Mouse (Mus musculus): ENCODE results near the gene Vil1. TPM values are rescaled to one million over a fixed set of nuclear protein-coding genes. Genes with fewer than 3 reads are reported as not detected.

The Vil1 gene
- polyA plus RNA-seq, 2 experiments from 2014 or later, result 0.23 to 0.33 TPM

DNA sequence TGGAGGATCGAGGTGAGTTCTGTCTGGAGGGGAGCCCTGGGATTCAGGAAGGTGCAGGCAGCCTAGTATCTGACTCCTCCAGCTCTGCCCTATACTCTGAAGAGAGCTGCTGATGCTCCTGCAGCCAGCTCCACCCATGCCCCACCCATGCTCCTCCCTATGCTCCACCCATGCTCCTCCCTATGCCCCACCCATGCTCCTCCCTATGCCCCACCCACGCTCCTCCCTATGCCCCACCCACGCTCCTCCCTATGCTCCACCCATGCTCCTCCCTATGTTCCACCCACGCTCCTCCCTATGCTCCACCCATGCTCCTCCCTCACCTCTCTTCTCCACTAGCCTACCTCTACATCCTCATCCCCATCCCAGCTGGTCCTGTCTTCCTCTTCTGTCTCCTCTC, 6.0 kb downstream of the Vil1 start:
- ATAC-seq, result no peak

DNA sequence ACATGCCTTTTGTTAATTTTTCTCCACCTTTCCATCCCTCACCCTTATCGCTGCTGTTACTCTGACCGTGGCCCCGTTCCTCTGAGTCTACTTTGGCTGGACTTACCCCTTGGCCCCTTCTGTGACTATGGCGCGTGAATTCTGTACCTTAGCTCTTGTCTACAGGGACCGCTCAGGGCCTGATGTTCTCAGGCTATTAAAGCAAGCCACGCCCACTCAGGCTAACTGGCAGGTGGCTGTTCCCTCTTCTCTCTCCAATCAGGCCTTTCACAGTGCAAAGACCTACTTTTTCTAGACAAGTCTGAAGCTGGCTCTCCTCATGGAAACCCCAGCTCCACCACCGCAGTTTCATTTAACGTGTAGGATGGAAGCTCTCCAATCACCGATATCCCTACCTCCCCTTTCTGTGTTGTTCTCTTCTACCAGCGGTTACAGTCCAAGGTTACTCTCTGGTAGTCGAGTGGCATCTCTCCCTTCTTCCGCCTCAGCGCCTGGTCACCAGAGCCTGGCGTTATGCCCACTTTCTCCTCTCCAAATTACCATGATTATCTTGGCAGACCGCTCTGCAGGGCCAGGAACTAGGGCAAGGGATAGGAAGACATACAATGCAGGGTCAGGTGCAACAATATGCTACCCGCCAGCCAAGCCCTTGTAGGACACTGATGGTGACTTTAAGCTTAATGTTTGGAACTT, 9.7 kb downstream of the Vil1 start:
- ATAC-seq, result no peak

DNA sequence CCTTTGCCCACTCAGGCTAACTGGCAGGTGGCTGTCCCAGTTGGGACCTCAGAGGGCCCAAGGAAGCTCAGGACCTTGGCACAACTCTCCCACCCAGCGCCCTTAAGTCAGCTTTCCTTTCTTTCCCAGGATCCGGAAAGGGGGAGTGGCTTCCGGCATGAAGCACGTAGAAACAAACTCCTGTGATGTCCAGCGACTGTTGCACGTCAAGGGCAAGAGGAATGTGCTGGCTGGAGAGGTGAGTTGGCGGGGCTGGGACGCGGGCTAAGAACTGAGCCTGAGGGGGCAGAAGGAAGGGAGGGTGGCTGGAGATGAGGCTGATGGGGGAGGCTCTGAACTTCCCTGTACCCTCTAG, 10.2 kb downstream of the Vil1 start:
- no peak for ATAC-seq

DNA sequence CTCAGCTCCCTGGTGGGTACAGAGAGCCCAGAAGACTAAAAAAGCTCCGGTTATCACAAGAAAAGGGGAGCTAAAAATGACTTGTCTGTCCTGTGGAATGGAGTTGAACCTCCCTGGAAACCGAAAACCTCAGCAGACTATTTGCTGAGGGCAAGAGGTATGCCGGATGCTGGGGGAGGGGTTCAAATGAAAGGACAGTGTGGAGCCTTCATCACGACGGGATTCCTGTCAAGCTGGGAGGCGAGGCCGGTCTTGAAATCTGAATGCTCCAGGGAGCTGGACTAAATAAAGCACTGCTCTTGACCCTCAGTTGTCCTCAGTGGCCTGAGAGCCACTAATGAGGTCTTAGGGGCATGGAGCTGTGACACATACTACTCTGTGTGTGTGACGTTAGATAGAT, 14.0 kb downstream of the Vil1 start:
- ATAC-seq, result no peak

DNA sequence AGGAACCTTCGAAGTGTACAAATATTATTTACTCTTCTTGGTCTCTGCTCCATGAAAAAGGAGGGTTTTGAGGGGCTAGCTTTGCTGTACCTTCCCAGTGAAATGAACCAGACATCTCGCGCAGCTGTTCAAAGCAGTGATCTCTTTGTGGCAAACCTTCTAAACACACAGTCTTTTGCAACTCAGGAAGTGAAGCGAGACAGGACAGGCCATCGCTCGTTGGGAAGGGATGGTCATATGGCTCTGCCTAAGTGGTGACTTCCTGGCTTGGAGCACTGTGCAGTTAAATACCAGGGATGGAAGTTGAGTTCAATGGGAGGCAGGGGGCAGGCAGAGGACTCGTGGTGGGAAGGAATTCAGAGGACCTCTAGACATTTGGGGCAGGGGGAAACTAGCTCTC, 16.7 kb downstream of the Vil1 start:
- no peak for ATAC-seq

DNA sequence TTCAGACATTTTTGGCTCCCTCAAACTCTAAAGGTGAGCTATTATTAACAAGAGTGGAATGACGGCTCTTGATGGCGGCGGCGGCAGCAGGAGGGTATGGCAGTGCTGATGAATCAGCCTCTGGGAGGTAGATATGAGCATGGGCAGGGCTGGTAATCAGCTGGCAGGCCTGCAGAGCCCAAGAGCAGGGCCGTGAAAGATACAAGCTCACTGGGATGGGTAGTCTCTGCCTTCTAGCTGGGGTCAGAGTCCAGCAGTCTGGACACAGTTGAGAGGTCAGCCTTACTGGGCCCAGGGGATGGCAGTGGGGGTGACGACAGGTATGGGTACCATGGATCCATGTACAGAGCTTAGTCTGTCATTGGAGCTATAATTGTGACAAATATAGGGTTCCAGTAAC, 24.0 kb downstream of the Vil1 start:
- ATAC-seq, result no peak

DNA sequence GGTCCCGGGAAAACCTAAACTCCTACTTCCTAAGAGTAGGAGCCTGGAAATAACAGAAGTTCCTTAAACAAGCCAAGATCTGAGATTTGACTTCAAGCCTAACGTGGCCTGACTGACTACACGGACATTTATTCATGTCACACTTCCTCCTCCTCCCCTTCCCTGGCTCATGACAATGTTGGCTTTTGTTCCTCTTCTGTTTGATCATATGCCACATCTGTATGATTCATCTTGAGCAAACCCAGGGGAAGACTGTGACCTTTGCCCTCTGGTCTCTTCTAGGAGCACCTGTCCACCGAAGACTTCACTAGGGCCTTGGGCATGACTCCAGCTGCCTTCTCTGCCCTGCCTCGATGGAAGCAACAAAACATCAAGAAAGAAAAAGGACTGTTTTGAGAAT, 25.4 kb downstream of the Vil1 start:
- no peak for ATAC-seq

DNA sequence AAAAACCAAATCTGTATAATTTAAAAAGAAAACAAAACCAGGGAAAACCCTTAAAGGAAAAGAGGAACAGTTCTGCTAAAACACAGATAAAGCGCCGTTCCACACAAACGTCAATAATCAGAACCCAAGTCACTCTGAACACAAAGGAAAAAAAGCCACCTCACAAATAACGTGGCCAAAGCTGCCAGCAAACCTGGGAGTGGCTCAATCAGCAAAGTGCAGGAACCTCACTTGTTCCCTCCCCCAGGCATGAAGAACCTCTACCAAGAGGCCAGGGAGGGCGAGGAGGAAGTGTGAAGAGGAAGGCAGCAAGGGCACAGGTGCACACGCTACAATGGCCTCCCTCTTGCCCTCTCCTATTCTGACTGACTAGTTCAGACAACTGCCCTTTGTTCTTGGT, 26.4 kb downstream of the Vil1 start:
- ATAC-seq, result no peak

DNA sequence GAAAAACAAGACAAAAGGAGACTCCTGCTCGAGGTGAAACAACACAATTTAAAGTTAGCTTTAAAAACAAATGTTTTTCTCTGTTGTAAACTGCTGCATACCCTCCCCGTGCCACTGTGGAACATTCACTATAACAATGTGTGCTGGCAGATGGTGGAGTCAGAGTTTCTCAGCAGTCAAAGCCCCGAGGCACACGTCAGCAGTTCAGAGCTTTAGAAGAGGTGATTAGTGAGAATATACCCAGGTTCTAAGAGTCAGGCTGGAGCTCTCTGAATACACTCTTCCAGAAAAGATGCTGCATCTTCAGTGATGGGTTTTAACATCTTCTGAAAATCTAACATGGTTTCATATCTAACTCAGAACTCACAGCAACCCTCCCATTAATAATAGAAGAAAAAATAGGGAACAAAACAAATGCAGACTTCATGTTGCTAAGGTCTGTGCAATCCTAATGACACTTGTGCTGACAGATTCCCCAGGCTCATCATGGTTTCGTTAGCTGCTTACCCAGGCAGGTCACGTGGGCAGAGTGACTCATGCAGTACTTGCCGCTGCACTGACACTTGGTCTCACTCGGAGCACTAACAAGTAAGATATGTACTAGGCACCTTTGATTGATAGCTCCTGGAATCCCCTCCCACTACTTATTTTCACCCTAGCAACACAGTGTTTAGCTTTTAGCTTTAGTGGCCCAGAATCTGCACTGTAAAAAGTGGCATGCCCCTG, 28.7 kb downstream of the Vil1 start:
- ATAC-seq, result peak; percentile 86

DNA sequence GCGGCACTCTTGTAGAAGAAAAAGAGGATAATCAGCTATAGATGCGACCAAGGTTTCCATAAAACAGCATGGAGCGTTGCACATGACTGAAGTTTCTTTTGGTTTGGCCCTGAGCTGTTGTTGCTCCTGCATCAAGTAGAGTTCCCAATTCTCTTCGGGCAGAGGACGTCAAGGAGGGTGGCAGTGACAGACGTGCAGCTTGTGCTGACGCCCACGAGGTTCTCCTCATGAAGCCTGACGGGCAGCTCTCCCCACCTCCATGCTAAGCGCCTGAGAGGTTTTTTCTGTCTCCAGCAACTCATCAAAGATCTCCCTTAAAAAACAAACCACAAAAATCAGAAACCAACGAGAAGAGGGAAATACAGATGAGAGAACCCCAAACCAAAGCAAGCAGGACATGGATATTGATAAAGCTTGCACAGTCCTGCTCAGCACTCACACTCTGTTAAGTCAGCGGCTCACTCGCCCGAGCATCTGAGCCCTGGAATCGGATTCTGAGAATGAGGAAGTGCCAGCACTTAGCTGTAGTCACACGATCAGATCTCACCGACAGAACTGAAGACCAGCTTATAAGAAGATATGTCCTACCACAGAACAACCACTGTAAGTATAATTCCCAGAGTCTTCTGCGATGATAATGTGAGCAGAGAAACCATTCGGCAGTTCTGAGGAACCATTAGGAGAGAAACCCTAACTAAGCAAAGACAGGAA, 30.1 kb downstream of the Vil1 start:
- no peak for ATAC-seq

DNA sequence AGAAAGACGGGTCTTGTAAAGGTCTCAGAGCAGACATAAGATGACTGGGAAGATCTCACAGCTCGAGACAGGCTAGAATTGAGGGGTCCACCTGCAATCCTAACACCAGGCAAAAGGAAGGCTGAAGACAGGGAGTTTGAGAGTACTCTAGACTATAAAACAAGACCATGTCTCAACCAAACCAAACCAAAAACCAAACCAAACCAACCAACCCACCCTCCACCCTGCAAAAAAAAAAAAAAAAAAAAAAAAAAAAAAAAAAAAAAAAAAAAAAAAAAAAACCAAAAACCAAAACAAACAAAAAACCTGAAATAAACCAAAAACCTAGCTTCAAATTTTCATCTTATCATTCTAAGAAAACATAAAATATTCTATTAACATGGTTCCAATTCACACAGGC, 35.4 kb downstream of the Vil1 start:
- no peak for ATAC-seq

DNA sequence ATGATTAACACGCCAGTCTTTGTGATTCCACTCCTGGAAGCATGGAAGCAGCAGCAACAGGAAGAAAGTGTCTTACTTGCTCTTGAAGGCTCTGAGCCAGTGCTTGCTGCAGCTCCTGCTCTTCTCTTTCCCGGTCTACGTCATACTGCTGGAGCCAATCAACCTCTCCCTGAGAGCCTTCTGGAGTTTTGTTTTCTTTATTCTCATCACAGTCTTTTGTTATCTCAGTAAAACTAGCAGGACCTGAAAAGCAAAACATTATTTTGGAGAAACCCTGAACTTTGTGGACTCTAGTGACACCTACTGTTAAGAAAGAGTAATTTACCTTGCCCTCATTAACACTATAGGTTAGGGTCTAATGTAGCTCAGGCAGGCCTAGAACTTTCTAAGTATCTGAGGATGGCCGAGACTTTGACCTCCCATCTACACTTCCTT, 43.5 kb downstream of the Vil1 start:
- ATAC-seq, result peak; percentile 77

DNA sequence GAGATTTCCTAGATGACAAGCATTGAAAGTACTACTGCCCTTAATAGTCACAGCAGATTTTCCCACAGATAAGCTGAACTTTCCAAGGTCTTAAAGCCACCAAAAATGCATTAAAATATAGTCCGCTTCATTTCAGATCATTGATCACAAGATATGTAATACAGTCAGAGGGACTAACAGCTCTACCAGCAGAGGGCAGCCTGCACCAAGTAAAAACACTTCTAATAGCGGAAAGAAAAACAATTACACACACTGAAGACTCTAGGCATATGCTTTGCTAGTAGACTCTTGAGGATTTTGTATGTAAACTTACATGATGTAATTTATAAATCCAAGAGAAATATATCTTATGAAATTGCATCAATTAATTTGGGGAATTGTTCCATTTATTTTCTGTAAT, 51.1 kb downstream of the Vil1 start:
- peak; percentile 51 for ATAC-seq

Other genes with a start within 250 kb of the Vil1 start
- not detected for gene Cxcr1, start 214.7 kb upstream of the Vil1 start, polyA plus RNA-seq (2017; shearing (Covaris generic))
- gene Arpc2, start 173.3 kb upstream of the Vil1 start, polyA plus RNA-seq (2017; shearing (Covaris generic)), result 100 to 1,000 TPM; 614 to 635 TPM
- 1 to 10 TPM in 1 of 2 experiments, not detected in 1; 1.1 TPM for gene Gpbar1, start 130.8 kb upstream of the Vil1 start, polyA plus RNA-seq (2017; shearing (Covaris generic))
- 100 to 1,000 TPM; 205 to 288 TPM for gene Aamp, start 124.6 kb upstream of the Vil1 start, polyA plus RNA-seq (2017; shearing (Covaris generic))
- gene Pnkd, start 124.4 kb upstream of the Vil1 start, polyA plus RNA-seq (2017; shearing (Covaris generic)), result 10 to 100 TPM; 78.8 to 83.8 TPM
- 10 to 100 TPM; 16.7 to 27.5 TPM for gene Tmbim1, start 103.8 kb upstream of the Vil1 start, polyA plus RNA-seq (2017; shearing (Covaris generic))
- gene Catip, start 47.3 kb upstream of the Vil1 start, polyA plus RNA-seq (2017; shearing (Covaris generic)), result under 1 TPM in 1 of 2 experiments, not detected in 1; 0.29 TPM
- 1 to 10 TPM in 1 of 2 experiments, under 1 TPM in 1; 0.78 to 4.0 TPM for gene Slc11a1, start 34.2 kb upstream of the Vil1 start, polyA plus RNA-seq (2017; shearing (Covaris generic))
- 10 to 100 TPM; 39.8 to 48.3 TPM for gene Ctdsp1, start 17.9 kb upstream of the Vil1 start, polyA plus RNA-seq (2017; shearing (Covaris generic))
- 10 to 100 TPM; 46.3 to 48.5 TPM for gene Cnot9, start 96.7 kb downstream of the Vil1 start, polyA plus RNA-seq (2017; shearing (Covaris generic))
- gene Plcd4, start 133.5 kb downstream of the Vil1 start, polyA plus RNA-seq (2017; shearing (Covaris generic)), result 1 to 10 TPM; 1.7 to 2.2 TPM
- 10 to 100 TPM; 30.4 to 38.5 TPM for gene Usp37, start 134.9 kb downstream of the Vil1 start, polyA plus RNA-seq (2017; shearing (Covaris generic))
- gene Zfp142, start 178.9 kb downstream of the Vil1 start, polyA plus RNA-seq (2017; shearing (Covaris generic)), result 10 to 100 TPM in 1 of 2 experiments, 1 to 10 TPM in 1; 7.2 to 16.2 TPM
- 10 to 100 TPM; 16.0 to 18.4 TPM for gene Bcs1l, start 178.9 kb downstream of the Vil1 start, polyA plus RNA-seq (2017; shearing (Covaris generic))
- 10 to 100 TPM; 19.7 to 31.9 TPM for gene Rnf25, start 192.0 kb downstream of the Vil1 start, polyA plus RNA-seq (2017; shearing (Covaris generic))
- gene Stk36, start 192.1 kb downstream of the Vil1 start, polyA plus RNA-seq (2017; shearing (Covaris generic)), result not detected

All from CD4-positive, CD25-positive, alpha-beta regulatory T cell, adult 4 months (primary cell).